Comparison of ENCODE assay signal across 9 mouse cellular contexts in genomic region chr16:91441366-91441765, GRCm38 (mm10). TPM values are rescaled to one million over a fixed set of nuclear protein-coding genes. Genes with fewer than 3 reads are reported as not detected.
DNase-seq lines count a peak whose midpoint lies in the region; ATAC-seq and TF ChIP-seq lines count a peak whose summit lies in the region.
"Had no signal": no experiment of that assay in that cellular context is flagged by ENCODE, and none has a peak within 500 bp of the region (broad histone marks: within the 10 kb centered on the region; RNA-seq: fewer than 3 reads in every experiment).

No protein-coding gene starts in this region.

- WGBS in embryonic facial prominence, embryonic 10.5 days, result 68% methylated on average over 7 of the region's 7 CpGs
- 8% methylated on average over 7 of the region's 7 CpGs for WGBS in liver, embryonic 16.5 days (ENCODE audit: insufficient replicate concordance)

- peaks cover 24% of the 10 kb centered on the region for H3K4me1 ChIP-seq in embryonic facial prominence, embryonic 10.5 days
- H3K4me1 ChIP-seq in liver, embryonic 16.5 days (ENCODE audit: control insufficient read depth, low read depth, low read length), result peaks cover 47% of the 10 kb centered on the region
- H3K4me1 ChIP-seq in testis, adult 2 months (ENCODE audit: control insufficient read depth, insufficient read depth, low read length), result 0 out of 2 replicates have a peak, but pooled peaks cover 6% of the 10 kb centered on the region

- peak overlapping the region; percentile 63 for H3K9ac ChIP-seq in liver, embryonic 16.5 days (ENCODE audit: low read depth, low read length)

- intact Hi-C loops in heart, postnatal 36 days (cut with DNase I), result loop anchor here (2.0 kb wide), 1 partner anchor 35 kb away; the partner anchor contains the start of gene Il10rb

- no peaks in the 10 kb centered on the region for H3K36me3 ChIP-seq in embryonic facial prominence, embryonic 10.5 days (replicated peaks)
- H3K36me3 ChIP-seq in liver, embryonic 16.5 days (ENCODE audit: control insufficient read depth, insufficient read depth), result no peaks in the 10 kb centered on the region
- H3K36me3 ChIP-seq in testis, adult 2 months (ENCODE audit: control insufficient read depth, insufficient read depth, low read length), result no peaks in the 10 kb centered on the region

- no peaks in the 10 kb centered on the region for H3K27me3 ChIP-seq in embryonic facial prominence, embryonic 10.5 days (replicated peaks; ENCODE audit: low read depth, poor library complexity, severe bottlenecking)
- no peaks in the 10 kb centered on the region for H3K27me3 ChIP-seq in liver, embryonic 16.5 days (ENCODE audit: control insufficient read depth, insufficient read depth, low read depth, low read length)
- no peaks in the 10 kb centered on the region for H3K27me3 ChIP-seq in testis, adult 2 months (ENCODE audit: control insufficient read depth, insufficient read depth, low read length)

- H3K9me3 ChIP-seq in embryonic facial prominence, embryonic 10.5 days, result no peaks in the 10 kb centered on the region
- H3K9me3 ChIP-seq in liver, embryonic 16.5 days (replicated peaks; ENCODE audit: control insufficient read depth, low read length), result peaks cover 3% of the 10 kb centered on the region; the same call in 1 of the 2 replicates

- peak; percentile 86 for ATAC-seq in liver, embryonic 16.5 days (ENCODE audit: low read depth)

- peak overlapping the region; percentile 70 for H3K4me2 ChIP-seq in liver, embryonic 16.5 days (ENCODE audit: low read depth, low read length)

- no peak for TF ChIP-seq POLR2A in testis, adult 2 months (IDR thresholded peaks at IDR 0.05; ENCODE audit: control insufficient read depth, low read depth, low read length)

- no peak overlapping the region for H3K4me3 ChIP-seq in embryonic facial prominence, embryonic 10.5 days
- peak overlapping the region; percentile 42 for H3K4me3 ChIP-seq in liver, embryonic 16.5 days (ENCODE audit: low read depth, low read length)
- H3K4me3 ChIP-seq in testis, adult 2 months (ENCODE audit: control insufficient read depth, low read depth, low read length), result no peak overlapping the region

- 0 out of 2 replicates have a peak overlapping the region, but pooled peaks have one; percentile 1 for H3K27ac ChIP-seq in embryonic facial prominence, embryonic 10.5 days (replicated peaks)
- peak overlapping the region; percentile 100 for H3K27ac ChIP-seq in liver, embryonic 16.5 days (ENCODE audit: low read length)
- H3K27ac ChIP-seq in testis, adult 2 months (ENCODE audit: control insufficient read depth, insufficient read depth, low read depth, low read length), result no peak overlapping the region; the same call in 1 of the 2 replicates

- DNase-seq in ovary, adult 18-20 months (ENCODE audit: low spot score), result peak; percentile 72
- DNase-seq in ovary, postnatal 10 days (ENCODE audit: low spot score), result no peak
- no peak for DNase-seq in embryonic facial prominence, embryonic 10.5 days (ENCODE audit: low spot score)
- peak; percentile 71 to 78 for DNase-seq in heart, postnatal 36 days
- DNase-seq in natural killer cell, adult 2 months (ENCODE audit: low spot score in 2 of 2), result no peak
- no peak for DNase-seq in layer of hippocampus, postnatal 14 days (ENCODE audit: low spot score in 2 of 2)

- TF ChIP-seq CTCF in testis, adult 2 months (IDR thresholded peaks at IDR 0.05; ENCODE audit: control insufficient read depth, insufficient read depth, insufficient replicate concordance, low read depth, low read length), result peak; percentile 35; the same call in 1 of the 2 replicates

RNA-seq across cellular contexts. Expression of gene Il10rb, which starts 35.4 kb away (rescaled TPM):
- polyA plus RNA-seq in embryonic facial prominence, embryonic 10.5 days (2016; fragmentation: Nextera tagmentation; extraction: Ambion mirVana), result 7.8 and 8.9 TPM in 2 replicates
- 100 to 1,000 TPM; 113 to 116 TPM for total RNA-seq in heart, postnatal 36 days (2021)
- polyA plus RNA-seq in liver, embryonic 16.5 days (2015; fragmentation: Nextera tagmentation; extraction: Ambion mirVana), result 32.3 and 33.6 TPM in 2 replicates
- 6.4 and 7.2 TPM in 2 replicates for polyA plus RNA-seq in testis, adult 2 months (2012; rRNA removed)
- total RNA-seq in layer of hippocampus, postnatal 14 days (2021), result 10 to 100 TPM in 1 of 2 experiments, 1 to 10 TPM in 1; 7.1 to 10.3 TPM

RNA-seq across cellular contexts. Expression of gene Ifnar1, which starts 43.7 kb away (rescaled TPM):
- 56.9 and 57.6 TPM in 2 replicates for polyA plus RNA-seq in embryonic facial prominence, embryonic 10.5 days (2016; fragmentation: Nextera tagmentation; extraction: Ambion mirVana)
- total RNA-seq in heart, postnatal 36 days (2021), result 10 to 100 TPM; 31.5 to 32.6 TPM
- 21.3 and 25.0 TPM in 2 replicates for polyA plus RNA-seq in liver, embryonic 16.5 days (2015; fragmentation: Nextera tagmentation; extraction: Ambion mirVana)
- 6.7 and 7.9 TPM in 2 replicates for polyA plus RNA-seq in testis, adult 2 months (2012; rRNA removed)
- 10 to 100 TPM; 59.9 to 66.3 TPM for total RNA-seq in layer of hippocampus, postnatal 14 days (2021)

RNA-seq across cellular contexts. Expression of gene Gm21970, which starts 49.8 kb away (rescaled TPM):
- polyA plus RNA-seq in embryonic facial prominence, embryonic 10.5 days (2016; fragmentation: Nextera tagmentation; extraction: Ambion mirVana), result not detected in 2 replicates
- total RNA-seq in heart, postnatal 36 days (2021), result under 1 TPM in 1 of 2 experiments, not detected in 1; 0.47 TPM
- not detected in 2 replicates for polyA plus RNA-seq in liver, embryonic 16.5 days (2015; fragmentation: Nextera tagmentation; extraction: Ambion mirVana)
- not detected in 2 replicates for polyA plus RNA-seq in testis, adult 2 months (2012; rRNA removed)
- not detected for total RNA-seq in layer of hippocampus, postnatal 14 days (2021)
- total RNA-seq: layer of hippocampus, postnatal 25 days had no signal

Comparison
In these comparisons a context has a peak if more than half of its experiments do, and no peak if none do; other contexts are left out.
1. DNase-seq: peak in ovary, adult 18-20 months (single experiment) and heart, postnatal 36 days (2 of 2); none in ovary, postnatal 10 days (single experiment), embryonic facial prominence, embryonic 10.5 days (single experiment), natural killer cell, adult 2 months (0 of 2) and layer of hippocampus, postnatal 14 days (0 of 2).